Mouse (Mus musculus) heart, postnatal 0 days (tissue): ENCODE data around the gene Klc3. TPM values are rescaled to one million over a fixed set of nuclear protein-coding genes. Genes with fewer than 3 reads are reported as not detected.
A peak's percentile ranks its signal among the peaks of the same experiment; 100 is the strongest.

Experiments used
- ATAC-seq: fragments of 200-750 bp; cut with Nextera tagmentation; 2 replicates; pipeline ENCODE4 v1.8.0; 2017; ENCODE audit warnings: low read depth, moderate number of reproducible peaks, moderate library complexity; ENCODE audit not compliant: insufficient read depth
- DNase-seq: peaks from one replicate; pipeline ENCODE4 v3.0.0-alpha.2; 2016; ENCODE audit warnings: low spot score
- H3K27ac ChIP-seq: fragments of 300-500 bp; sonication (generic); 2 replicates; pipeline ENCODE4 v1.5.1; 2014; ENCODE audit warnings: low read depth, mild to moderate bottlenecking
- H3K27me3 ChIP-seq: fragments of 300-500 bp; sonication (generic); 2 replicates; pipeline ENCODE4 v1.6.1; 2014; ENCODE audit warnings: low read length, mixed read lengths; ENCODE audit not compliant: control insufficient read depth, insufficient read depth
- H3K36me3 ChIP-seq: fragments of 300-500 bp; sonication (generic); replicated peaks from 2 replicates; pipeline ENCODE4 v1.6.1; 2014; ENCODE audit warnings: low read length, mixed read lengths; ENCODE audit not compliant: control insufficient read depth, insufficient read depth
- H3K4me1 ChIP-seq: fragments of 300-500 bp; sonication (generic); 2 replicates; pipeline ENCODE4 v1.6.1; 2014; ENCODE audit warnings: antibody characterized with exemption; ENCODE audit not compliant: control insufficient read depth, insufficient read depth
- H3K4me2 ChIP-seq: fragments of 300-500 bp; sonication (generic); 2 replicates; pipeline ENCODE4 v1.6.1; 2014; ENCODE audit warnings: low read depth, mild to moderate bottlenecking, low read length, moderate library complexity
- H3K4me3 ChIP-seq: fragments of 300-500 bp; sonication (generic); 2 replicates; pipeline ENCODE4 v1.5.1; 2014; ENCODE audit warnings: low read depth, low read length
- H3K9ac ChIP-seq: fragments of 300-500 bp; sonication (generic); replicated peaks from 2 replicates; pipeline ENCODE4 v1.6.1; 2014; ENCODE audit warnings: low read depth, low read length, mixed read lengths
- H3K9me3 ChIP-seq: fragments of 300-500 bp; sonication (generic); replicated peaks from 2 replicates; pipeline ENCODE4 v1.6.1; 2016; ENCODE audit warnings: low read length; ENCODE audit not compliant: control insufficient read depth
- CTCF ChIP-seq: IDR thresholded peaks from 2 replicates; pipeline ENCODE4 v1.5.1; 2016; ENCODE audit warnings: antibody characterized with exemption, control low read depth, low read depth
- EP300 ChIP-seq: IDR thresholded peaks from 2 replicates; pipeline ENCODE4 v1.6.1; 2016; ENCODE audit warnings: antibody characterized with exemption, low read depth
- WGBS: fragments of 180-500 bp; shearing (Covaris S2); extraction: QIAGEN DNeasy Blood & Tissue Kit; methylation state at CpG from one replicate; pipeline ENCODE4 v1.1.7; 2014; 5-methylcytosine and 5-hydroxymethylcytosine counted together
- polyA plus RNA-seq: library from polyadenylated mRNA; unstranded; fragments of >200 nt; fragmentation: Nextera tagmentation; extraction: Ambion mirVana; gene quantifications from 2 replicates; pipeline ENCODE4 v1.2.1, GENCODE M21; 2015
- total RNA-seq: library from RNA; depleted of rRNA; stranded (reverse); fragments of >200 nt; gene quantifications from 2 replicates; pipeline ENCODE4 v1.2.3, GENCODE M21; 2014; ENCODE audit warnings: low replicate concordance; rRNA removed

Klc3 gene
- total RNA-seq (0.31 TPM in 1 of 2 replicates, not detected in the other), polyA plus RNA-seq (0.72 and 0.99 TPM in 2 replicates)

- DNase-seq: no peak
- ATAC-seq: no peak
- H3K4me1 ChIP-seq: 0 out of 2 replicates have a peak, but pooled peaks cover 5% of the 10 kb centered on the region
- peak within 1 kb of the TSS; percentile 64 for H3K4me3 ChIP-seq
- peaks cover 5% of the 10 kb centered on the region; the same call in 1 of the 2 replicates for H3K9me3 ChIP-seq
- under 1% methylated on average over 60 of the region's 62 CpGs for WGBS
- peak within 1 kb of the TSS; percentile 53 for H3K9ac ChIP-seq
- H3K27ac ChIP-seq: no peak within 1 kb of the TSS
- H3K4me2 ChIP-seq: peak within 1 kb of the TSS; percentile 96
- TF ChIP-seq CTCF (no peak), EP300 (no peak)
- no peaks in the 10 kb centered on the region for H3K36me3 ChIP-seq
- H3K27me3 ChIP-seq: peaks cover 38% of the 10 kb centered on the region
These were observed at the start of gene Klc3 for GRCm38 (mm10) chr7:19403731-19404296. TSS of gene Klc3 (minus strand) at chr7:19404104.

- no peak for TF ChIP-seq EP300
- TF ChIP-seq CTCF: no peak
- no peak overlapping the region for H3K27ac ChIP-seq
- no peaks in the 10 kb centered on the region for H3K27me3 ChIP-seq
- no peak for DNase-seq
- H3K4me2 ChIP-seq: no peak overlapping the region
- H3K4me3 ChIP-seq: no peak overlapping the region
- WGBS: 82% methylated on average over 12 of the region's 12 CpGs
- H3K9me3 ChIP-seq: no peaks in the 10 kb centered on the region
- no peak overlapping the region for H3K9ac ChIP-seq
- no peak for ATAC-seq
- H3K4me1 ChIP-seq: no peaks in the 10 kb centered on the region
- H3K36me3 ChIP-seq: peaks cover 56% of the 10 kb centered on the region
These were observed 45.3 kb upstream of the Klc3 start for GRCm38 (mm10) chr7:19449165-19449564.

GRCm38 (mm10) chr7:19447689-19448088 is 43.8 kb upstream of the Klc3 start:
- DNase-seq (no peak), ATAC-seq (no peak)
- no peaks in the 10 kb centered on the region for H3K27me3 ChIP-seq
- H3K9ac ChIP-seq: no peak overlapping the region
- peaks cover 60% of the 10 kb centered on the region for H3K36me3 ChIP-seq
- TF ChIP-seq CTCF: no peak
- TF ChIP-seq EP300: no peak
- H3K27ac ChIP-seq: no peak overlapping the region
- H3K9me3 ChIP-seq: no peaks in the 10 kb centered on the region
- no peaks in the 10 kb centered on the region for H3K4me1 ChIP-seq
- H3K4me3 ChIP-seq: no peak overlapping the region
- 88% methylated on average over 16 of the region's 16 CpGs for WGBS
- no peak overlapping the region for H3K4me2 ChIP-seq

DNA sequence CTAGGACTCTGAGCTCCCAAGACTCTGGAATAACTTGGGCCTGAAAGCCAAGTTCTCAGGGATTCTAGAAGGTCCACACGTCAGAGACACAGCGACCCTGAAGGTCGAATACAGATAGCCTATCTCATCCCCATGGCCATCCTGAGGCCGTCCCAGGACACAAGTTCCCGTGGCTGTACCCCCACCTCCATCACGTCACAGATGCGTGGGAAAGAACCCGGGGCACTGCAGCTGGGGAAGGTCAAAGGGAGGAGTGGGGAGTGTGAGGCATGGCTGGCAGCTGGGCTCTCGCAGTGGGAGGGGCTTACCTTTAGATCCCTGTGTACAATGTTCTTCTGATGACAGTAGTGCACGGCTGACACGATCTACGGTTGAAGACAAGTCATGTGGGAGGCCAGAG is 40.9 kb upstream of the Klc3 start:
- Histone ChIP-seq H3K4me1 (no peaks in the 10 kb centered on the region), H3K36me3 (peaks cover 69% of the 10 kb centered on the region), H3K9me3 (no peaks in the 10 kb centered on the region), H3K27me3 (no peaks in the 10 kb centered on the region), H3K4me2 (no peak overlapping the region), H3K4me3 (no peak overlapping the region), H3K27ac (no peak overlapping the region), H3K9ac (no peak overlapping the region)
- TF ChIP-seq CTCF (no peak), EP300 (no peak)
- WGBS: 68% methylated on average over 12 of the region's 12 CpGs
- ATAC-seq (no peak), DNase-seq (no peak)

- Histone ChIP-seq H3K9me3 (no peaks in the 10 kb centered on the region), H3K4me2 (no peak overlapping the region), H3K36me3 (peaks cover 60% of the 10 kb centered on the region), H3K4me1 (no peaks in the 10 kb centered on the region), H3K4me3 (no peak overlapping the region), H3K9ac (no peak overlapping the region), H3K27me3 (no peaks in the 10 kb centered on the region), H3K27ac (no peak overlapping the region)
- ATAC-seq: peak; percentile 69
- 36% methylated on average over 3 of the region's 3 CpGs for WGBS
- peak; percentile 61 for DNase-seq
- TF ChIP-seq EP300 (no peak), CTCF (peak; percentile 88)
These were observed 39.4 kb upstream of the Klc3 start for GRCm38 (mm10) chr7:19443344-19443743.
